Mouse (Mus musculus) hindbrain, embryonic 11.5 days (tissue): ENCODE results near the gene Zfp131. TPM values are rescaled to one million over a fixed set of nuclear protein-coding genes. Genes with fewer than 3 reads are reported as not detected.

Experiments
- ATAC-seq: fragments of 200-750 bp; cut with Nextera tagmentation; 2 replicates; pipeline ENCODE4 v1.8.0; 2017; ENCODE audit warnings: mild to moderate bottlenecking, moderate TSS enrichment, moderate library complexity; ENCODE audit not compliant: low FRiP score
- DNase-seq: peaks from one replicate; pipeline ENCODE4 v3.0.0-alpha.2; 2015; ENCODE audit warnings: low spot score
- H3K27ac ChIP-seq: fragments of 300-500 bp; sonication (generic); 2 replicates; pipeline ENCODE4 v1.5.1; 2014; ENCODE audit warnings: mild to moderate bottlenecking, low read depth, low read length
- H3K27me3 ChIP-seq: fragments of 300-500 bp; sonication (generic); 2 replicates; pipeline ENCODE4 v1.6.1; 2014; ENCODE audit warnings: mild to moderate bottlenecking, low read length, moderate library complexity, mixed read lengths; ENCODE audit not compliant: control insufficient read depth, insufficient read depth
- H3K36me3 ChIP-seq: fragments of 300-500 bp; sonication (generic); 2 replicates; pipeline ENCODE4 v1.6.1; 2014; ENCODE audit warnings: mild to moderate bottlenecking, low read length, moderate library complexity, mixed read lengths; ENCODE audit not compliant: control insufficient read depth, insufficient read depth
- H3K4me1 ChIP-seq: fragments of 300-500 bp; sonication (generic); replicated peaks from 2 replicates; pipeline ENCODE4 v1.6.1; 2014; ENCODE audit warnings: low read length, mixed read lengths; ENCODE audit not compliant: control insufficient read depth, insufficient read depth
- H3K4me2 ChIP-seq: fragments of 300-500 bp; sonication (generic); replicated peaks from 2 replicates; pipeline ENCODE4 v1.6.1; 2014; ENCODE audit warnings: mild to moderate bottlenecking, low read depth, low read length
- H3K4me3 ChIP-seq: fragments of 300-500 bp; sonication (generic); 2 replicates; pipeline ENCODE4 v1.5.1; 2014; ENCODE audit warnings: low read depth, low read length
- H3K9ac ChIP-seq: fragments of 300-500 bp; sonication (generic); 2 replicates; pipeline ENCODE4 v1.6.1; 2014; ENCODE audit warnings: low read depth, low read length
- H3K9me3 ChIP-seq: fragments of 300-500 bp; sonication (generic); 2 replicates; pipeline ENCODE4 v1.6.1; 2016; ENCODE audit warnings: low read length; ENCODE audit not compliant: control insufficient read depth
- WGBS: fragments of 180-500 bp; shearing (Covaris S2); extraction: QIAGEN DNeasy Blood & Tissue Kit; methylation state at CpG from one replicate; pipeline ENCODE4 v1.1.7; 2014; 5-methylcytosine and 5-hydroxymethylcytosine counted together
- polyA plus RNA-seq: library from polyadenylated mRNA; unstranded; fragments of >200 nt; fragmentation: Nextera tagmentation; extraction: Ambion mirVana; gene quantifications from 2 replicates; pipeline ENCODE4 v1.2.1, GENCODE M21; 2014

The Zfp131 gene
- polyA plus RNA-seq, 1 experiment from 2014 or later, result 45.9 TPM

GRCm38 (mm10) chr13:119716105-119716504 is 74.6 kb downstream of the Zfp131 start:
- Histone ChIP-seq H3K9me3 (no peaks in the 10 kb centered on the region), H3K4me2 (no peak overlapping the region), H3K27me3 (no peaks in the 10 kb centered on the region), H3K4me1 (no peaks in the 10 kb centered on the region), H3K4me3 (no peak overlapping the region), H3K36me3 (no peaks in the 10 kb centered on the region), H3K9ac (no peak overlapping the region), H3K27ac (no peak overlapping the region)
- ATAC-seq (no peak), DNase-seq (no peak)
- WGBS, result 81% methylated on average over 2 of the region's 2 CpGs

Other genes with a start within 250 kb of the Zfp131 start
- gene Ccl28, start 167.1 kb downstream of the Zfp131 start, polyA plus RNA-seq, result 0.15 TPM in 1 of 2 replicates, not detected in the other
- 493 and 527 TPM in 2 replicates for gene Hmgcs1, start 100.5 kb downstream of the Zfp131 start, polyA plus RNA-seq
- 1.0 and 2.1 TPM in 2 replicates for gene Nim1k, start 35.0 kb downstream of the Zfp131 start, polyA plus RNA-seq
- gene AF067063, start 39.3 kb upstream of the Zfp131 start, polyA plus RNA-seq, result not detected in 2 replicates
- gene D13Ertd608e, start 45.1 kb upstream of the Zfp131 start, polyA plus RNA-seq, result not detected in 2 replicates
- gene Tcstv1, start 103.9 kb upstream of the Zfp131 start, polyA plus RNA-seq, result not detected in 2 replicates
- gene Gm21761, start 138.4 kb upstream of the Zfp131 start, polyA plus RNA-seq, result not detected in 2 replicates
- gene B020031M17Rik, start 159.9 kb upstream of the Zfp131 start, polyA plus RNA-seq, result not detected in 2 replicates
- gene Gm36079, start 236.1 kb upstream of the Zfp131 start, polyA plus RNA-seq, result not detected in 2 replicates